Comparison of ENCODE assay signal across 8 mouse cellular contexts in genomic region chr17:74527729-74528607, GRCm38 (mm10). TPM values are rescaled to one million over a fixed set of nuclear protein-coding genes. Genes with fewer than 3 reads are reported as not detected.
A peak's percentile ranks its signal among the peaks of the same experiment; 100 is the strongest.
DNase-seq lines count a peak whose midpoint lies in the region; ATAC-seq lines count a peak whose summit lies in the region.

Birc6 (plus strand) TSS chr17:74528295.

- peak; percentile 97 for ATAC-seq in hindbrain, embryonic 14.5 days (ENCODE audit: low FRiP score)

- H3K4me3 ChIP-seq in hindbrain, embryonic 14.5 days (replicated peaks; ENCODE audit: low read length): peak within 1 kb of the TSS; percentile 97

- H3K36me3 ChIP-seq in hindbrain, embryonic 14.5 days (replicated peaks; ENCODE audit: control insufficient read depth, insufficient read depth): no peaks in the 10 kb centered on the region

- no peaks in the 10 kb centered on the region for H3K27me3 ChIP-seq in hindbrain, embryonic 14.5 days (ENCODE audit: control insufficient read depth, insufficient read depth, low read length)

- peak; percentile 99 for DNase-seq in R1 (ENCODE audit: low read depth, low spot score)
- DNase-seq in cerebellum, postnatal 25 days: peak; percentile 100
- DNase-seq in frontal cortex, postnatal 25 days (ENCODE audit: low spot score in 2 of 2): peak; percentile 99
- DNase-seq in hindbrain, embryonic 14.5 days (ENCODE audit: low spot score): peak; percentile 100
- DNase-seq in layer of hippocampus, postnatal 36 days: peak; percentile 100
- peak; percentile 100 for DNase-seq in lung, postnatal 36 days
- DNase-seq in retina, postnatal 1 day: peak; percentile 100
- peak; percentile 100 for DNase-seq in urinary bladder, adult 18-20 months (ENCODE audit: low spot score in 2 of 2)

- H3K9ac ChIP-seq in hindbrain, embryonic 14.5 days: peak within 1 kb of the TSS; percentile 98

- H3K27ac ChIP-seq in hindbrain, embryonic 14.5 days: peak within 1 kb of the TSS; percentile 97

- H3K9me3 ChIP-seq in hindbrain, embryonic 14.5 days (ENCODE audit: control insufficient read depth, low read length): no peaks in the 10 kb centered on the region

- H3K4me2 ChIP-seq in hindbrain, embryonic 14.5 days (replicated peaks): peak within 1 kb of the TSS; percentile 84

- under 1% methylated on average over 69 of the region's 71 CpGs for whole genome bisulfite sequencing in hindbrain, embryonic 14.5 days

- H3K4me1 ChIP-seq in hindbrain, embryonic 14.5 days (replicated peaks; ENCODE audit: control insufficient read depth, insufficient read depth, low read length): peaks cover 27% of the 10 kb centered on the region

RNA-seq across cellular contexts. Expression of gene Birc6, which starts in this region (rescaled TPM):
- polyA plus RNA-seq in hindbrain, embryonic 14.5 days (2014; fragmentation: Nextera tagmentation; extraction: Ambion mirVana): 87.1 and 98.9 TPM in 2 replicates
- 100 to 1,000 TPM; 116 to 131 TPM for total RNA-seq in layer of hippocampus, postnatal 36 days (2021)

Comparison
In these comparisons a context has a peak if more than half of its experiments do, and no peak if none do; other contexts are left out.
1. Peak in every context shown above with its lines: DNase-seq, ATAC-seq, H3K4me3 ChIP-seq and H3K27ac ChIP-seq.